Mouse (Mus musculus) ES-Bruce4 (cell line): ENCODE measurements around the gene Tns2.

ENCODE experiments used
- EP300 ChIP-seq: IDR thresholded peaks from 2 replicates; pipeline ENCODE4 v1.6.1; 2011; ENCODE audit warnings: low read depth, low read length; ENCODE audit not compliant: insufficient read depth
- POLR2A ChIP-seq: IDR thresholded peaks from one replicate; pipeline ENCODE4 v1.8.1; 2011; ENCODE audit warnings: low read length; ENCODE audit not compliant: insufficient read depth

DNA sequence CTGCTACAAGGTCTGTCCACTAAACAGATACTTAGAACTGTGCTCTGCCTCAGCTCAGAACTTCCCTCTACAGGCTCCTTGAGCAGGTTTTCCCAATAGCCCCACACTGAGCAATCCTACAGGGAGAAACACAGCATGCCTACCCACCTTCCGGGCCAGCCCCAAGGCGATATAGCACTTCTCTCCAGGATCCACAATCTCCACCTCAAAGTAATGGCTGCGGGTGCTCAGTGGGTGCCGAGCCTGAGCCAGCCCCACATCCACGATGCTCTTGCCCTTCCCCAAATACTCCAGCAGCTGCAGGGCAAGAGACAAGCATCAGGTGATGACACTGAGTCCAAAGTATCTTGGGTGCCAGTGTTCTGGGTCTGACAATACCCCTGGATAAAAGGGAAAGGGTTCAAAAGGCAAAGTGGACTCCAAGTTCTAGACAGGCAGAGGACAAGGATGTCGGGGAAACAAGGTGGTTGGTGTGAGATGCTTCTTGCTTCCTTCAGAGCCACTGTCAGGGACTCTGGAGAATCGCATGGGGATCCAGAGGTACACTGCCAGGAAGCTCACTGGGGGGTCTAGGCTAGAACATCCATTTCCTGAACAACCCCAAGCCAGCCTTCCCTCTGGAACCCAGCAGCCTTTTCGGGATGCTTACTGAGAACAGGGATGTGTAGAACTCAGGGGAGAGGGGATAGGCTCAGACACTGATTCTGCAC is 19.1 kb downstream of the Tns2 start:
- no peak for TF ChIP-seq EP300
- TF ChIP-seq POLR2A, result no peak
